Mouse (Mus musculus) lung, embryonic 15.5 days (tissue): ENCODE measurements at regions not wholly inside any gene's neighbourhood (a gene's known extent, or its start where the extent isn't known, plus 50 kb on each side); places are given as distances from the start of the nearest gene placed in this dataset.

ENCODE experiments used
- ATAC-seq: fragments of 200-750 bp; cut with Nextera tagmentation; 2 replicates; pipeline ENCODE4 v1.8.0; 2017; ENCODE audit warnings: moderate number of reproducible peaks, borderline replicate concordance; ENCODE audit not compliant: low FRiP score, low TSS enrichment; ENCODE audit errors: extremely low read depth
- H3K27ac ChIP-seq: fragments of 300-500 bp; sonication (generic); 2 replicates; pipeline ENCODE4 v1.5.1; 2015; ENCODE audit warnings: moderate library complexity, mild to moderate bottlenecking, inconsistent platforms
- H3K27me3 ChIP-seq: fragments of 300-500 bp; sonication (generic); 2 replicates; pipeline ENCODE4 v1.6.1; 2015; ENCODE audit warnings: inconsistent platforms
- H3K36me3 ChIP-seq: fragments of 300-500 bp; sonication (generic); 2 replicates; pipeline ENCODE4 v1.6.1; 2015; ENCODE audit warnings: inconsistent platforms
- H3K4me1 ChIP-seq: fragments of 300-500 bp; sonication (generic); 2 replicates; pipeline ENCODE4 v1.6.1; 2015; ENCODE audit warnings: inconsistent platforms
- H3K4me2 ChIP-seq: fragments of 300-500 bp; sonication (generic); 2 replicates; pipeline ENCODE4 v1.6.1; 2015; ENCODE audit warnings: inconsistent platforms, mild to moderate bottlenecking, moderate library complexity
- H3K4me3 ChIP-seq: fragments of 300-500 bp; sonication (generic); 2 replicates; pipeline ENCODE4 v1.5.1; 2015; ENCODE audit warnings: mild to moderate bottlenecking, inconsistent platforms
- H3K9ac ChIP-seq: fragments of 300-500 bp; sonication (generic); 2 replicates; pipeline ENCODE4 v1.6.1; 2015; ENCODE audit warnings: inconsistent platforms
- H3K9me3 ChIP-seq: fragments of 300-500 bp; sonication (generic); 2 replicates; pipeline ENCODE4 v1.6.1; 2016; ENCODE audit warnings: inconsistent platforms
- WGBS: fragments of 180-500 bp; shearing (Covaris S2); methylation state at CpG from one replicate; pipeline ENCODE4 v1.1.7; 2015; 5-methylcytosine and 5-hydroxymethylcytosine counted together

DNA sequence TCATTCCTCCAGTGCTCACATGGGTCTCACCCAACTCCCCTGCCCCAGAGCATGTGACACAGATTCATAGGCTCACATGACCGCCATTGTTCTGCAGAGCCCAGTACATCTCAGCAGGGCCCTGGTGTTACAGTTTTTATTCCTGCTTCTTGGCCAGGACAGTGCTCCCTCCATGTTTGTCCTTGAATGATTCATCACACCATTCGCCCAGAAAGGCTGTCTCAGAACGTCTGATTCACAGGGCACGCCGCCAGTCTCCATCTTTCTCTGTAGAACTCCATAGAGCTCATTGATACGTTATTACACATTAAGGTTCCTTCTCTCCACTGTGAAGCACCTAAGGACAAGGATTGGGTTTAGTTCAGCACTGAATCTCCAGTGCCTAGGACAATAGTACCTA is 79.9 kb upstream of the Otud4 start:
- no peak overlapping the region for H3K4me3 ChIP-seq
- H3K9ac ChIP-seq, result no peak overlapping the region
- no peak for ATAC-seq
- no peak overlapping the region for H3K27ac ChIP-seq
- H3K4me1 ChIP-seq, result no peaks in the 10 kb centered on the region
- H3K27me3 ChIP-seq, result no peaks in the 10 kb centered on the region
- no peaks in the 10 kb centered on the region for H3K9me3 ChIP-seq
- H3K36me3 ChIP-seq, result no peaks in the 10 kb centered on the region
- H3K4me2 ChIP-seq, result no peak overlapping the region
- 82% methylated on average over 6 of the region's 6 CpGs for WGBS

DNA sequence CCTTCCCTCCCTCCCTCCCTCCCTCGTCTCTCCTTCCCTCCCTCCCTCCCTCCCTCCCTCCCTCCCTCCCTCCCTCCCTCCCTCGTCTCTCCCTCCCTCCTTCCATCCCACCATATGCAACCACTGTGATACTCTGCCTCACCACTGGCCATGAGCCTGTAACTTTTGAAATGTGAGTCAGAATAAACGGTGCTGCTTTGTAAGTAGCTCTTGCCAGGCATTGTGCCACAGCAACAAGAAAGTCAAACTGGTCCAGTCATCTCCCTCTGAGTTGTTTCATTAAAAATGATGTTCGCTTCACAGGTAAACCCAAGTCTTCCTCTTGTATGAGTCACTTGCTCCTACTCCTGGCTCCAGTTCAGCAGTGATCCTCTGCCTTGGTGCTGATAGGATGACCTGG is 85.1 kb upstream of the Otud4 start:
- Histone ChIP-seq H3K4me3 (no peak overlapping the region), H3K4me2 (no peak overlapping the region), H3K9ac (no peak overlapping the region), H3K4me1 (no peaks in the 10 kb centered on the region), H3K27ac (no peak overlapping the region), H3K9me3 (no peaks in the 10 kb centered on the region), H3K27me3 (no peaks in the 10 kb centered on the region), H3K36me3 (no peaks in the 10 kb centered on the region)
- WGBS, result 80% methylated on average over 2 of the region's 4 CpGs
- no peak for ATAC-seq

DNA sequence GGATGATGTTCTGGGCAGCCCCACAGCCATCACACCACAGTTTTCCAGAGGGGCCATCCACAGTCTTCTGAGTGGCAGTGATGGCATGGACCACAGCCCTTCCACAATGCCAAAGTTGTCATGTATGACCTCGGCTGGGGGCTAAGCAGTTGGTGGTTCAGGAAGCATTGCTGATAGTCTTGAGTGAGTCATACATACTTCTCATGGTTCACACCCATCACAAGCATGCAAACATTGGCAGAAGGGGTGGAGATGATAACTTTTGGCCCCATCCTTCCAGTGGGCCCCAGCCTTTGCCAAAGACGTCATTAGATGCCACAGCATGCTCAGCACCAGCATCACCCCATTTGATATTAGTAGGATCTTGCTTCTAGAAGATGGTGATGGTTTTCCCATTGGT is 89.3 kb upstream of the Otud4 start:
- Histone ChIP-seq H3K4me1 (no peaks in the 10 kb centered on the region), H3K4me2 (no peak overlapping the region), H3K9me3 (no peaks in the 10 kb centered on the region), H3K4me3 (no peak overlapping the region), H3K27ac (no peak overlapping the region), H3K9ac (no peak overlapping the region), H3K36me3 (no peaks in the 10 kb centered on the region), H3K27me3 (no peaks in the 10 kb centered on the region)
- WGBS, result 70% methylated on average over 2 of the region's 2 CpGs
- ATAC-seq, result no peak

DNA sequence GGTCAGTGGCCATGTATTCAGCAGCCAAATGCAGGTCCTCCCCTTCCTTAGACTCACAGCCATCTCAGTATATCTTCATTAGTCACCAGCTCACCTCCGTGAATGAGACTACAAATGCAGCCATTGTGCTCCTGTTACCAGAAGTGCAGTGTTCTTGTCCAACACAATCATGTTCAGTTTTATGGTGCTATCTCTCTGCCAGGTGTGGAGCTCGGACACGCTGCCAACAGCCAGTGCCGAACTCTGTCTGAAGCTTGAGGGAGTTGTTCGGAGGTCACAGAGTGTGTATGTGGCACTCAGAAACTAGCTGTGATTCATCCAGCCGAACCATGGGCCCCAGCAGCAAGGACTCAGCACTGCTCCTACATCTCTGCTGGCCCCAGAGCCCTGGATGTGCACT is 91.3 kb upstream of the Otud4 start:
- Histone ChIP-seq H3K9ac (no peak overlapping the region), H3K4me1 (no peaks in the 10 kb centered on the region), H3K4me2 (no peak overlapping the region), H3K4me3 (no peak overlapping the region), H3K36me3 (no peaks in the 10 kb centered on the region), H3K27me3 (no peaks in the 10 kb centered on the region), H3K9me3 (no peaks in the 10 kb centered on the region), H3K27ac (no peak overlapping the region)
- ATAC-seq, result no peak
- WGBS, result 79% methylated on average over 6 of the region's 6 CpGs

DNA sequence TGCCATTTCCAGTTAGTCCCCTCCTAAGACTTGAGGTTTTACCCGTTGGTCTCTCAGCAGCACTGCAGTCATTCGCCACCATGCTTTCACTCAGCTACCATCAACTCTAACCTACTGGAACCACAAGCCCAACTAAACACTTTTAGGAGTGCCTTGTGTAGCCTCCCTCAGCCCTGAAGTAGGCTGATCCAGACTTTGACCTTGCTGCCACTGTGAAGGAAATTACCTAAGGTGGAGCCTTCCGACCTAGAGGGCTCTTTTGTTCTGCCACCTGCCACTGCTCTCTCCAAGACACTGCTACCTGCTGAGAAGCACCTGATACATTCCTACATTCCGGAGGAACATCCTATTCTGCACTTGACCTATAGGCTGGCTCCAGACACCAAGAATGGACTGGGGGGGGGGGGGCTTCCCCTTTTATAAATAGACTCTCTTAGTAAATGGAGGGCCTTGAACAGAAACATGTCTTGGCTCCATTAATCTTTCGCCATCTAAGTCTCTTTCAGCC is 93.5 kb upstream of the Otud4 start:
- 83% methylated on average over 5 of the region's 5 CpGs for WGBS
- H3K4me1 ChIP-seq, result no peaks in the 10 kb centered on the region
- no peak for ATAC-seq
- H3K9ac ChIP-seq, result no peak overlapping the region
- no peaks in the 10 kb centered on the region for H3K36me3 ChIP-seq
- H3K4me3 ChIP-seq, result no peak overlapping the region
- H3K4me2 ChIP-seq, result no peak overlapping the region
- H3K27ac ChIP-seq, result no peak overlapping the region
- no peaks in the 10 kb centered on the region for H3K27me3 ChIP-seq
- H3K9me3 ChIP-seq, result no peaks in the 10 kb centered on the region

DNA sequence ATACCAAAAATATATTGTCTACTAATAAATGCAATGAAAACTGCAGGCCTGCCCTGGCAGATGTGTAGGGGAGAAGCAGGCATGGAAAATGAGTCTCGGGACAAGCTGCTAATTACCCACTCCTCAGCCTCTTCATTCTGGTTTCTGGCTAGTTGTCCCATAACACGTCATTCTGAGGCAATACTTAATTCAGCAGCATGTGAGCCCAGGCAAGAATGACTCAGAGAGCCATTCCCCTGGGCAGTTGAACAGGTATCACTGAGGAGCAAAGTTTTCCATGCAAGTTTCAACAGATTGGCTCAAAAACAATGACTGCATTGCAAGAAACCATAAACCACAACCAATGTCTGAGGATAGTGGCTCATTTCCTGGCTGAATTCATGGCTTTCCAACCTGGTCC is 97.0 kb upstream of the Otud4 start:
- no peaks in the 10 kb centered on the region for H3K27me3 ChIP-seq
- no peaks in the 10 kb centered on the region for H3K36me3 ChIP-seq
- no peak overlapping the region for H3K27ac ChIP-seq
- no peak overlapping the region for H3K4me3 ChIP-seq
- no peaks in the 10 kb centered on the region for H3K4me1 ChIP-seq
- ATAC-seq, result no peak
- 74% methylated on average over 2 of the region's 2 CpGs for WGBS
- H3K9ac ChIP-seq, result no peak overlapping the region
- H3K4me2 ChIP-seq, result no peak overlapping the region
- H3K9me3 ChIP-seq, result no peaks in the 10 kb centered on the region

DNA sequence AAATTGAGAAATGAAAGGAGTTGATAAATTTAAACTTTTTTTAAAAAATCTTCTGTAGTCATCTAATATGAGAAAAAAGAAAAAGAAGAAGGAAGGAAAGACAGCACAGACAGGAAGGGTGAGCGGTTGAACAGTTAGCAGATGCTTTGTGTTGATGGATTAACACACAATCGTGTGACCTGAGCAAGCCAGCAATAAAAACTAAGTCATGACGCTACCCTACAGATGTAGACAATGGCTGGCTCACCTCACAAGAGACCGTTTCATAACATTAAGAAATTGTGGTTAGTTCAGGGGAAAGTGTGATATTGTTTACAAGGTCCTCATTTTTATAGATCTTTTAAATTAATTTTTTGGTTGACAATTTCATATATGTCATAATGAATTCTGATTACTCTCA is 99.4 kb upstream of the Otud4 start:
- Histone ChIP-seq H3K4me1 (no peaks in the 10 kb centered on the region), H3K4me3 (no peak overlapping the region), H3K9me3 (no peaks in the 10 kb centered on the region), H3K36me3 (no peaks in the 10 kb centered on the region), H3K27ac (no peak overlapping the region), H3K9ac (no peak overlapping the region), H3K4me2 (no peak overlapping the region), H3K27me3 (no peaks in the 10 kb centered on the region)
- ATAC-seq, result no peak
- 76% methylated on average over 4 of the region's 4 CpGs for WGBS

DNA sequence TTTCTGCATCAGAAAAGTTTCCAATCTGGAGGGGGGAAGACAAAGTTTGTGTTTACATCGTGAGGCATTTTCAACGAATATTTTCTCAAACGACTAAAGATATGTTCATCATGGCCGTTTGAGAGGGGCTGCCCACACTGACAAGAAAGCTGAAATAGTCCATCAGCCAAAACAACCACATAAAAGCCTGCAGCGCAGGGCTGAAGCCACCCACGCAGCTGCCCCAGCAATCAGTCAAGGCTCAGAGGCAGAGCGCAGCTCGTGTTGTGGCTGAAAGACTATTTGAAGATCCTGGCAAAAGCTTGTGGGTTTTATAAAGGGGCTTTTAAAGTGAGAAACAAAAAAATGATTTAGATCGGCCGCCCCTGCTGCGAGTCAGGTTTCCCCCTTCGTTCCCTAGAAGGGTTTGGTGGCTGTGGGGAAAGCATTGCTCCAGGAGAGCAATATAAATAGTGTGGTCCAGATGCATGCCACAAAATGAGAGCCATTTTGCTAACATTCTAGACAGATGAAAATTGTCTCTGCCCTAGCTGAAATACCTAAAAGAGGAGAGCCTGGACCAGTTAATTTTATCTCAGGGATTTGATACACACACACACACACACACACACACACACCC is 105.0 kb upstream of the Otud4 start:
- no peak overlapping the region for H3K4me3 ChIP-seq
- no peak for ATAC-seq
- 52% methylated on average over 12 of the region's 12 CpGs for WGBS

DNA sequence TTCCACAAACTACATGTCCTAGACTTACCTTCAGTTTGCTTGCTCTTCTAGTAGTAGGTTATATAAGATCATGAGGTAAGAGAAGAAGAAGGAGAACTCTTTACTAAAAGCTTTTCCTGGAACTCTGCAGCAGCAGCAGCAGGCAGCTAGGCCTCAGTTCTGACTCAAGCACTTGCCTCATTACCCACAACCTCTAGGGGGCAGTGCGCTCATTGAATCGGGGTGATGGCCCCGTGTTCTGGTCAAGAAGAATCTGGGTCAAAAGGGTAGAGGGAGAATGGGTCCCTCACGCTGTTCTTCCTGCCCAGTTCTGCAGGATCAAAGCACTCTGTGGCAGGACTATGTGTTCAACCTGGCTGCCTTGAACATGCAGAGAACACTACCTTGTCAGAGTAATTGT is 109.9 kb upstream of the Otud4 start:
- Histone ChIP-seq H3K27me3 (no peaks in the 10 kb centered on the region), H3K9me3 (no peaks in the 10 kb centered on the region), H3K4me3 (no peak overlapping the region), H3K27ac (no peak overlapping the region), H3K36me3 (no peaks in the 10 kb centered on the region), H3K4me2 (no peak overlapping the region), H3K4me1 (no peaks in the 10 kb centered on the region), H3K9ac (no peak overlapping the region)
- WGBS, result 26% methylated on average over 4 of the region's 4 CpGs
- no peak for ATAC-seq

More for the DNA sequence above, 105.0 kb upstream of the Otud4 start:
- Histone ChIP-seq H3K27me3 (no peaks in the 10 kb centered on the region), H3K9me3 (no peaks in the 10 kb centered on the region), H3K27ac (no peak overlapping the region), H3K4me1 (no peaks in the 10 kb centered on the region), H3K9ac (no peak overlapping the region), H3K4me2 (no peak overlapping the region), H3K36me3 (no peaks in the 10 kb centered on the region)

DNA sequence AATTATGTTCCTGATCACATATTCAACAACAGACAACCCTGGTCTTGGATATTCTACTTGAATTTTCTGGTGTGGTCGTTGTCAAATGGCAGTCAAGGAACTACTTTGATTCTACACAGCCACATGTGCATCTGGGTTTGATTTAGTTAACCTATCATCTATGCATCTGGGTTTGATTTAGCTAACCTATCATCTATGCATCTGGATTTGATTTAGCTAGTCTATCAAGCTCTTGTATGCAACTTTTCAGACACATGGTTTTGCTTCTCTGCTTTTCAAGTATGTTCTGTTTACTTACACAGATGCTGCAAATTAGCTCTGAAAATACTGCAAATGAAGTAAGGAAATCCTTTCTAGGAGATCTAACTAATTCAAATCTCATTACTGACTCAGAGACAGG is 117.4 kb upstream of the Otud4 start:
- no peak overlapping the region for H3K27ac ChIP-seq
- no peak overlapping the region for H3K4me3 ChIP-seq
- H3K9ac ChIP-seq, result no peak overlapping the region
- H3K4me2 ChIP-seq, result no peak overlapping the region
- no peaks in the 10 kb centered on the region for H3K27me3 ChIP-seq
- H3K4me1 ChIP-seq, result no peaks in the 10 kb centered on the region
- no peak for ATAC-seq
- 48% methylated on average over 1 of the region's 1 CpGs for WGBS
- no peaks in the 10 kb centered on the region for H3K9me3 ChIP-seq
- no peaks in the 10 kb centered on the region for H3K36me3 ChIP-seq

DNA sequence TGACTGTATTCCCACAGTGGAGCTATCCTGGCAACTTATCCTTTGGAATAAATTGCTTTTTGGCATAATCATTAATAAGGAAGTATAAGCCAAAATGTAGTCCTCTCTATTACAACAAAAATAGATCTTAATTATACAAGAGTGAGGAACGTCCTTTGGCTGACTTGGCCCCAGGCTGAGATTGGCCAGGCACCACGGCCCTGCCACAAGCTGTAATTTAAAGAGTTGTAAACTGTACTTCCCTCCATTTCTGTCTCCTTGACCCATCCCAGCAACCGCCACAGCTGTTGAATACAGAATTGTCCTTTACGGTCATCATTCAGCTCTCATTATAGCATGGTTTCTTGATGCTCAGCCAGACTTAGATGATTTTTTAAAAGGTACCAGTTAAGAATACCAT is 119.6 kb upstream of the Smad1 start:
- Histone ChIP-seq H3K27ac (no peak overlapping the region), H3K9ac (no peak overlapping the region), H3K36me3 (no peaks in the 10 kb centered on the region), H3K9me3 (no peaks in the 10 kb centered on the region), H3K4me1 (peaks cover 6% of the 10 kb centered on the region; the same call in 1 of the 2 replicates), H3K4me2 (no peak overlapping the region), H3K4me3 (no peak overlapping the region), H3K27me3 (no peaks in the 10 kb centered on the region)
- 59% methylated on average over 4 of the region's 4 CpGs for WGBS
- no peak for ATAC-seq

DNA sequence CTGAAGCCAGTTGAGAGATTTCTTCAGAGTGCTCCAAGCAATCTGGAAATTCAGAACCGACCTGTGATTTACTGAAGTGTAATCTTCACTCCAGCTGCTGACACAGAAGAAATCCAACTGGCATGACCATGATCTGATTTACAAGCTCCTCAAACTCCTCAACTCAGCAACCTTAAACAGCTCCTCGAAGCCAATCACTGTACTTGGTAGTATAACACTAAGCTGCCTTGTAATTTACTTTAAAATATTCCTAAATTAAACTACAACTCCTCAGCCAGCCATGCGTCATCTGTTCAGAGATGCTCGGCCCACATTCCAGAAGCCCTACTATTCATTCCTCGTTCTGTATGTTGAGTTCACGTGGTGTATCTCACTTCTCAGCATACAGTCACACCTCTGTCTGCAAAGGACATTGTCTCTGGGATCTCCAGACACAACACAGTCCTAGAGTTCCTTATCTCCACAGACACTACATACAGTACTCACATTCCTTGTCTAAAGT is 116.0 kb upstream of the Smad1 start:
- WGBS, result 41% methylated on average over 6 of the region's 6 CpGs
- ATAC-seq, result no peak; the same call in 1 of the 2 replicates
- H3K27me3 ChIP-seq, result no peaks in the 10 kb centered on the region
- H3K4me1 ChIP-seq, result peaks cover 6% of the 10 kb centered on the region; the same call in 1 of the 2 replicates
- H3K27ac ChIP-seq, result no peak overlapping the region
- H3K4me2 ChIP-seq, result no peak overlapping the region
- H3K9me3 ChIP-seq, result no peaks in the 10 kb centered on the region
- H3K9ac ChIP-seq, result no peak overlapping the region
- H3K4me3 ChIP-seq, result no peak overlapping the region
- H3K36me3 ChIP-seq, result no peaks in the 10 kb centered on the region
